Mouse (Mus musculus): ENCODE measurements around the gene Disc1. TPM values are rescaled to one million over a fixed set of nuclear protein-coding genes. Genes with fewer than 3 reads are reported as not detected.
A peak's percentile ranks its signal among the peaks of the same experiment; 100 is the strongest.

The Disc1 gene
- polyA plus RNA-seq, 1 experiment = 0.12 TPM

DNA sequence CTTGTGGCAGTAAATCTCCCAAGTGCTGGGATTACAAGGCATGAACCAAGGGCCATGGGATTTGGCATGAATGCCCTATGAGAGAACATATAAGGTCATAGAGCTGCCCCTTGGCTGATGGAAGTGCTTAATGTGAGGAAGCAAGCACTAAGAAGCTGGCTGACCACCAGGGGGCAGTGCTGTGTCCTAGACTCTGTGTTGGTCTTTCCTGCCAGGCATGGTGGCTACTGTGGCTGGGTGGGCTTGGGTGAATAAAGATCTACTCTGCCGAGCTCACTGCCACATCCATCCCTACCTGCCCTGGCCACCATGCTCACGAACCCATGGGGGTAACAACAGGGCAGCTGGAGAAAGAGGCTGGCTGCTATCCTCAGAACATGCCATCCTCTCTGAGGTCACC is 2.0 kb upstream of the Disc1 start:
- H3K27me3 ChIP-seq (ENCODE audit: control insufficient read depth, insufficient read depth, insufficient read length) = peaks cover 34% of the 10 kb centered on the region
- no peak overlapping the region for H3K4me3 ChIP-seq (ENCODE audit: insufficient read depth, poor library complexity, severe bottlenecking)
- TF ChIP-seq CTCF (IDR thresholded peaks at IDR 0.05; ENCODE audit: control insufficient read depth, insufficient read depth, insufficient read length) = peak; percentile 20
- TF ChIP-seq CEBPB (IDR thresholded peaks at IDR 0.05; ENCODE audit: low read depth) = no peak
- H3K79me3 ChIP-seq (ENCODE audit: low read depth) = no peaks in the 10 kb centered on the region
- no peaks in the 10 kb centered on the region for H3K36me3 ChIP-seq (ENCODE audit: control insufficient read depth, insufficient read depth)
- no peak overlapping the region for H3ac ChIP-seq (ENCODE audit: control insufficient read depth, insufficient read length, low read depth)
- no peaks in the 10 kb centered on the region for H3K79me2 ChIP-seq (ENCODE audit: control insufficient read depth, insufficient read depth)

DNA sequence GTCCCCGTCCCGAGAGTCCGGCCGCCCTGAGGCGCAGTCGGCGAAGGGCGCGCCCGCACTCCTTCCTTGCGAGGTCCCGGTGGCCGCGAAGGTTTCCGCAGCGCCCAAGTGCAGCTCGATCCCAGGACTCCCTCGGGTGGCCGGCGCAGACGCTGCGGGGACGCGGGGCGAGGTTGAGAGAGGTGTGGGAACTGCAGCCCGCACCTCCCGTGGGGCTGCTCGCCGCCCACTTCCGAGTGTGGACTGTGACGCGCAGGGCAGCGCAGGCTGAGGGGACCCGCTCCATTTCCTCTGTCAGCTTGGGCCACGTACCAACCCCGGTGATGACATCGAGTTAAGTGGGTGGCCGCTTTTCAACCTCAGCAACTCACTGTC is 428 bp downstream of the Disc1 start:
- Histone ChIP-seq H3ac (ENCODE audit: control insufficient read depth, insufficient read length, low read depth) (no peak overlapping the region), H3K79me2 (ENCODE audit: control insufficient read depth, insufficient read depth) (no peaks in the 10 kb centered on the region), H3K79me3 (ENCODE audit: low read depth) (no peaks in the 10 kb centered on the region), H3K4me3 (ENCODE audit: insufficient read depth, poor library complexity, severe bottlenecking) (no peak overlapping the region), H3K27me3 (ENCODE audit: control insufficient read depth, insufficient read depth, insufficient read length) (peaks cover 41% of the 10 kb centered on the region), H3K36me3 (ENCODE audit: control insufficient read depth, insufficient read depth) (no peaks in the 10 kb centered on the region)
- TF ChIP-seq CTCF (IDR thresholded peaks at IDR 0.05; ENCODE audit: control insufficient read depth, insufficient read depth, insufficient read length) (no peak), MAX (IDR thresholded peaks at IDR 0.05) (no peak), MYOD1 (IDR thresholded peaks at IDR 0.05; ENCODE audit: control insufficient read depth, insufficient read length, low read depth) (no peak), CEBPB (IDR thresholded peaks at IDR 0.05; ENCODE audit: low read depth) (no peak), USF1 (IDR thresholded peaks at IDR 0.05; ENCODE audit: low read depth) (no peak), MYOG (IDR thresholded peaks at IDR 0.05; ENCODE audit: control insufficient read depth, extremely low read depth, insufficient read length) (no peak), FOSL1 (IDR thresholded peaks at IDR 0.05; ENCODE audit: insufficient read depth, low read length, poor library complexity, severe bottlenecking) (no peak)

DNA sequence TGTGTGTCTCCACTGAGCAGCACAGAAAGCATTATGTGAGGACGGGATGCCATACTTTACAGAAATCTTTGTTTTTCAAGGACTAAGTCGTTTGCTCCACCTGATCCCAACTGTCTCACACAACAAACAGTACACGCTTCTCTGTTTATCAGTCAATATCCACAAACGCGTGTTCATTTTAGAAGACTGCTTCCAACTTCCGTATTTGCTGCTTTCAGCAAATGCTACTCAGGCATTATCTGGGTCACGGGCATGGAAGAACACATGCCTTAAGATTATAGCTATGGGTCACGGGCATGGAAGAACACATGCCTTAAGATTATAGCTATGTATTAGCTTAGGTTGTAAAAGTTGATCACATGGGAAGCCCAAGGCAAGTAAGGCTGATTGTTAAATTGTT is 6.9 kb downstream of the Disc1 start:
- no peak for TF ChIP-seq CTCF (IDR thresholded peaks at IDR 0.05; ENCODE audit: control insufficient read depth, insufficient read depth, insufficient read length)
- TF ChIP-seq CEBPB (IDR thresholded peaks at IDR 0.05; ENCODE audit: low read depth) = no peak
- TF ChIP-seq MYOG (IDR thresholded peaks at IDR 0.05; ENCODE audit: control insufficient read depth, extremely low read depth, insufficient read length) = no peak
- no peak for TF ChIP-seq FOSL1 (IDR thresholded peaks at IDR 0.05; ENCODE audit: insufficient read depth, low read length, poor library complexity, severe bottlenecking)
- no peak for TF ChIP-seq USF1 (IDR thresholded peaks at IDR 0.05; ENCODE audit: low read depth)
- TF ChIP-seq MAX (IDR thresholded peaks at IDR 0.05) = no peak
- no peak for TF ChIP-seq MYOD1 (IDR thresholded peaks at IDR 0.05; ENCODE audit: control insufficient read depth, insufficient read length, low read depth)
- no peaks in the 10 kb centered on the region for H3K79me2 ChIP-seq (ENCODE audit: control insufficient read depth, insufficient read depth)
- no peak overlapping the region for H3K4me3 ChIP-seq (ENCODE audit: insufficient read depth, poor library complexity, severe bottlenecking)
- H3K79me3 ChIP-seq (ENCODE audit: low read depth) = no peaks in the 10 kb centered on the region
- peaks cover 28% of the 10 kb centered on the region for H3K27me3 ChIP-seq (ENCODE audit: control insufficient read depth, insufficient read depth, insufficient read length)
- H3ac ChIP-seq (ENCODE audit: control insufficient read depth, insufficient read length, low read depth) = no peak overlapping the region
- H3K36me3 ChIP-seq (ENCODE audit: control insufficient read depth, insufficient read depth) = no peaks in the 10 kb centered on the region

DNA sequence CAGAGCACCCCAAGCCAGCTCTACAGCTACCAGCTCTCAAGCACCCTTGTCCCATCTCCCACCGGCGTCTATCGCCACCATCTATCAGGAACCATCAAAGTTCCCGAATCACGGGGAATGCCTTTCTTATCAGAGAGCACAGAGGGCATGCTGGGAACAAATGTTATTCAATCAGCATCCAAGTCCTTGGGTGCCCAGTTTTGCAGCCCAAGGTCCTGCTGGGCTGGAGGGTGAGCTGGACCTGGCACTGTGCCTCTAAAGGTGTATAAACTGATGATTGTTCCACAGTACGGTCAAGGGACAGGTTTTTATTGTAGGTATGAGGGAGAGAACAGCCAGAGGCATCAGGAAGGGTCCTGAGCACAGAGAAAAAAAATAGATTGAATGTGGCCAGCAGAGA is 11.6 kb downstream of the Disc1 start:
- Histone ChIP-seq H3K79me3 (ENCODE audit: low read depth) (no peaks in the 10 kb centered on the region), H3K36me3 (ENCODE audit: control insufficient read depth, insufficient read depth) (no peaks in the 10 kb centered on the region), H3K79me2 (ENCODE audit: control insufficient read depth, insufficient read depth) (no peaks in the 10 kb centered on the region), H3ac (ENCODE audit: control insufficient read depth, insufficient read length, low read depth) (no peak overlapping the region), H3K27me3 (ENCODE audit: control insufficient read depth, insufficient read depth, insufficient read length) (peaks cover 14% of the 10 kb centered on the region), H3K4me3 (ENCODE audit: insufficient read depth, poor library complexity, severe bottlenecking) (no peak overlapping the region)
- TF ChIP-seq USF1 (IDR thresholded peaks at IDR 0.05; ENCODE audit: low read depth) (no peak), MYOG (IDR thresholded peaks at IDR 0.05; ENCODE audit: control insufficient read depth, extremely low read depth, insufficient read length) (no peak), CTCF (IDR thresholded peaks at IDR 0.05; ENCODE audit: control insufficient read depth, insufficient read depth, insufficient read length) (no peak), MAX (IDR thresholded peaks at IDR 0.05) (no peak), CEBPB (IDR thresholded peaks at IDR 0.05; ENCODE audit: low read depth) (no peak), FOSL1 (IDR thresholded peaks at IDR 0.05; ENCODE audit: insufficient read depth, low read length, poor library complexity, severe bottlenecking) (no peak), MYOD1 (IDR thresholded peaks at IDR 0.05; ENCODE audit: control insufficient read depth, insufficient read length, low read depth) (no peak)

DNA sequence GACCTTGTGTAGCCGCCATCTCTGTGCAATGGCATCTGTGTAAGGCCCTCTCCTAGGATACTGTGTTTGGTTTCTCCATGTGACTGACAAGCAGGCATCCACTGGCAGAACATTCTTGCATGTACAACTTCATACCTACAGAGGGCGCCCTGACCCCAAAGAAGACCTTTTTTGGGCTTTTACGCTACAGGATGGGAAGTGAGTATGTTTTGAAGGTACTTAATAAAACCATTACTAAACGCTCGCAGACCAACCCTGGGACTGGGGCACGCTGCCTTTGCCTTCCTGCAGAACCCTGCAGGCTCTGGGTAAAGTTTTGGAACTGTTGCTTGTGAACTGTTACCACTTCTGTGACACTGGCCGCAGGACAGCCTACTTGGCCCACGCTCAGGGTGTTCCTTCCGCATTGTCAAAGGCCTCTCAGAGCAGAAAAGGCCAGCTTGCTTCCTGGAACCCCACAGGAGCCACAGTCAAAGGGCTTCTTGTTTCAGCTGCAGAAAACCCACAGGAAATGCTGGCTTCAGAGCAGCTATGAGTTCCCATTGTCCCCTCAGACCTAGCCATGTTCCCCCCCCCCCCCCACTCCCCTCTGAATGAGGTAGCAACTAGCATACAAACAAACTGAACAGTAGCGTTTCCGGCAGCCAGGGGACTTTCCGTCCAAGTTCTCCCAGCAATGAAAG is 13.1 kb downstream of the Disc1 start:
- Histone ChIP-seq H3ac (ENCODE audit: control insufficient read depth, insufficient read length, low read depth) (no peak overlapping the region), H3K36me3 (ENCODE audit: control insufficient read depth, insufficient read depth) (no peaks in the 10 kb centered on the region), H3K4me3 (ENCODE audit: insufficient read depth, poor library complexity, severe bottlenecking) (no peak overlapping the region), H3K79me3 (ENCODE audit: low read depth) (no peaks in the 10 kb centered on the region), H3K79me2 (ENCODE audit: control insufficient read depth, insufficient read depth) (no peaks in the 10 kb centered on the region), H3K27me3 (ENCODE audit: control insufficient read depth, insufficient read depth, insufficient read length) (peaks cover 5% of the 10 kb centered on the region)
- TF ChIP-seq FOSL1 (IDR thresholded peaks at IDR 0.05; ENCODE audit: insufficient read depth, low read length, poor library complexity, severe bottlenecking) = no peak
- TF ChIP-seq CEBPB (IDR thresholded peaks at IDR 0.05; ENCODE audit: low read depth) = no peak
- no peak for TF ChIP-seq MAX (IDR thresholded peaks at IDR 0.05)
- TF ChIP-seq USF1 (IDR thresholded peaks at IDR 0.05; ENCODE audit: low read depth) = no peak
- no peak for TF ChIP-seq MYOD1 (IDR thresholded peaks at IDR 0.05; ENCODE audit: control insufficient read depth, insufficient read length, low read depth)

DNA sequence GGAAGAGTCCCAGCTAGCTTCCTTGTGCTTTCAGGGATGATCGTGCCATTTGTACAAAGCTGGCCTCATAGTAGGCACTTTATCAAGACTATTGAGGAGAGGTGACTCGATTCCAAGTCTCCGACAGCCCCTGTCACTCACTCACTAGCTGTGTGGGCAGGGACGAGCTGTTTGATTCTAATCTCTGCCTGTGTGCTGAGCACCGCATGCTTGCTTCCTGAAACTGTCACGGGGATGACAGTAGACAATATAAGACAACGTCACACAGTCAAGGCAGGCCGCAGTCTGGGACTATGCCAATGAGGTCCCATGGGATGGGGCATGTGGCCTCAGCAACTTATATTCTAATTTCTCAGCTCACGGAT is 13.6 kb downstream of the Disc1 start:
- no peak overlapping the region for H3K4me3 ChIP-seq (ENCODE audit: insufficient read depth, poor library complexity, severe bottlenecking)
- no peaks in the 10 kb centered on the region for H3K79me2 ChIP-seq (ENCODE audit: control insufficient read depth, insufficient read depth)
- no peaks in the 10 kb centered on the region for H3K79me3 ChIP-seq (ENCODE audit: low read depth)
- TF ChIP-seq MAX (IDR thresholded peaks at IDR 0.05) (no peak), USF1 (IDR thresholded peaks at IDR 0.05; ENCODE audit: low read depth) (no peak), CTCF (IDR thresholded peaks at IDR 0.05; ENCODE audit: control insufficient read depth, insufficient read depth, insufficient read length) (no peak), MYOD1 (IDR thresholded peaks at IDR 0.05; ENCODE audit: control insufficient read depth, insufficient read length, low read depth) (no peak), MYOG (IDR thresholded peaks at IDR 0.05; ENCODE audit: control insufficient read depth, extremely low read depth, insufficient read length) (no peak), CEBPB (IDR thresholded peaks at IDR 0.05; ENCODE audit: low read depth) (no peak), FOSL1 (IDR thresholded peaks at IDR 0.05; ENCODE audit: insufficient read depth, low read length, poor library complexity, severe bottlenecking) (no peak)
- H3K36me3 ChIP-seq (ENCODE audit: control insufficient read depth, insufficient read depth) = no peaks in the 10 kb centered on the region
- H3K27me3 ChIP-seq (ENCODE audit: control insufficient read depth, insufficient read depth, insufficient read length) = peaks cover 3% of the 10 kb centered on the region
- H3ac ChIP-seq (ENCODE audit: control insufficient read depth, insufficient read length, low read depth) = no peak overlapping the region
